Mouse (Mus musculus): ENCODE data around the gene Pbx4. TPM values are rescaled to one million over a fixed set of nuclear protein-coding genes. Genes with fewer than 3 reads are reported as not detected.

Pbx4 gene
- polyA plus RNA-seq (2015; fragmentation: Nextera tagmentation; extraction: Ambion mirVana): 54.7 and 55.3 TPM in 2 replicates

DNA sequence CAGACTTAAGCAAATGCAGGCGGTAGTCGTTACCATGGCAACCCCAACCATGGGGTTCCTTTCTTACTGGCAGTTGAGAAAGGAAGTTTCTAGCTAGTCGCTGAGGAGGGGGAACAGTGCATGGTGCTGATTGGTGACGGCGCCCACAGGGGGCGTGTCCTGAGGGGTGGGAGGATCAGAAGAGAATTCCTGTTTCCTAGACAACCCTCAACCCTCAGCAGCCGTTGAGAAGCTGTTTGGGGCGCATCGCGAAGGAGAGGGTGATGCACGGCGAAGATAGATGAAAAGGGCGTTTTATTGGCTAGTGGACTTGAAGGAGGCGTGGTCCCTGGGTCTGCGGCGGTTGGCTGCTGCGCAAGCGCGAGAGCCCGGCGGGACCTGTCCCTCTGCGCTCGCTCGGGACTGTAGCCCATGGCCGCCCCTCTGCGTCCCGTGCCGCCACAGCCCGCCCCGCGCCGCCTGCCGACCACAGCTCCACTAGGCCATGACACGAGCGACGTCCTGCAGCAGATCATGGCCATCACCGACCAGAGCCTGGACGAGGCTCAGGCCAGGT is at the start of gene Pbx4:
Gene Pbx4 (plus strand): TSS at position 194 of the 556 bp plus-strand sequence.
- ATAC-seq (replicated peaks): peak; percentile 99
- no peaks in the 10 kb centered on the region for H3K27me3 ChIP-seq
- peak within 1 kb of the TSS; percentile 78 for H3K9ac ChIP-seq (replicated peaks)
- peak within 1 kb of the TSS; percentile 86 for H3K4me2 ChIP-seq (replicated peaks)
- WGBS: under 1% methylated on average over 38 of the region's 38 CpGs
- peak within 1 kb of the TSS; percentile 74 for H3K4me3 ChIP-seq
- H3K4me1 ChIP-seq: peaks cover 22% of the 10 kb centered on the region
- H3K27ac ChIP-seq (replicated peaks): peak within 1 kb of the TSS; percentile 90
- H3K9me3 ChIP-seq: no peaks in the 10 kb centered on the region
- H3K36me3 ChIP-seq: peaks cover 10% of the 10 kb centered on the region; the same call in 1 of the 2 replicates

GRCm38 (mm10) chr8:69789105-69789504 is 43.2 kb upstream of the Pbx4 start:
- H3K27me3 ChIP-seq: no peaks in the 10 kb centered on the region
- WGBS: 90% methylated on average over 5 of the region's 5 CpGs
- ATAC-seq (replicated peaks): no peak
- H3K4me3 ChIP-seq: no peak overlapping the region
- H3K4me2 ChIP-seq (replicated peaks): no peak overlapping the region
- peaks cover 24% of the 10 kb centered on the region for H3K4me1 ChIP-seq
- H3K36me3 ChIP-seq: peaks cover 6% of the 10 kb centered on the region; the same call in 1 of the 2 replicates
- no peak overlapping the region for H3K27ac ChIP-seq (replicated peaks)
- no peak overlapping the region for H3K9ac ChIP-seq (replicated peaks)
- no peaks in the 10 kb centered on the region for H3K9me3 ChIP-seq

- peak overlapping the region; percentile 89 for H3K4me2 ChIP-seq (replicated peaks)
- H3K27ac ChIP-seq (replicated peaks): no peak overlapping the region
- H3K4me3 ChIP-seq: no peak overlapping the region
- H3K27me3 ChIP-seq: no peaks in the 10 kb centered on the region
- H3K9me3 ChIP-seq: no peaks in the 10 kb centered on the region
- WGBS: 68% methylated on average over 5 of the region's 5 CpGs
- no peak overlapping the region for H3K9ac ChIP-seq (replicated peaks)
- H3K36me3 ChIP-seq: peaks cover 10% of the 10 kb centered on the region; the same call in 1 of the 2 replicates
- no peak for ATAC-seq (replicated peaks)
- H3K4me1 ChIP-seq: peaks cover 24% of the 10 kb centered on the region
Observed at GRCm38 (mm10) chr8:69789731-69790130, 42.6 kb upstream of the Pbx4 start.

- 26% methylated on average over 11 of the region's 11 CpGs for WGBS
- Histone ChIP-seq H3K4me3 (peak overlapping the region; percentile 100), H3K4me2 (replicated peaks) (peak overlapping the region; percentile 89), H3K36me3 (peaks cover 17% of the 10 kb centered on the region), H3K27me3 (no peaks in the 10 kb centered on the region), H3K27ac (replicated peaks) (peak overlapping the region; percentile 80; the same call in 1 of the 2 replicates), H3K9me3 (no peaks in the 10 kb centered on the region), H3K9ac (replicated peaks) (peak overlapping the region; percentile 98; the same call in 1 of the 2 replicates), H3K4me1 (peaks cover 24% of the 10 kb centered on the region)
- ATAC-seq (replicated peaks): no peak; the same call in 1 of the 2 replicates
Observed at GRCm38 (mm10) chr8:69790364-69790763, 41.9 kb upstream of the Pbx4 start.

GRCm38 (mm10) chr8:69790773-69791367 is 41.4 kb upstream of the Pbx4 start, which contains the start of the genes Atp13a1 and Zfp866:
Gene Atp13a1, plus strand, starts transcription at chr8:69791163.
Gene Zfp866, minus strand, starts transcription at chr8:69791178.
- H3K27me3 ChIP-seq: no peaks in the 10 kb centered on the region
- peak within 1 kb of the TSS; percentile 98 for H3K9ac ChIP-seq (replicated peaks)
- ATAC-seq (replicated peaks): peak; percentile 94
- peaks cover 19% of the 10 kb centered on the region for H3K36me3 ChIP-seq
- peak within 1 kb of the TSS; percentile 89 for H3K4me2 ChIP-seq (replicated peaks)
- under 1% methylated on average over 38 of the region's 38 CpGs for WGBS
- peak within 1 kb of the TSS; percentile 100 for H3K4me3 ChIP-seq
- H3K4me1 ChIP-seq: peaks cover 24% of the 10 kb centered on the region
- peak within 1 kb of the TSS; percentile 80 for H3K27ac ChIP-seq (replicated peaks)
- no peaks in the 10 kb centered on the region for H3K9me3 ChIP-seq

DNA sequence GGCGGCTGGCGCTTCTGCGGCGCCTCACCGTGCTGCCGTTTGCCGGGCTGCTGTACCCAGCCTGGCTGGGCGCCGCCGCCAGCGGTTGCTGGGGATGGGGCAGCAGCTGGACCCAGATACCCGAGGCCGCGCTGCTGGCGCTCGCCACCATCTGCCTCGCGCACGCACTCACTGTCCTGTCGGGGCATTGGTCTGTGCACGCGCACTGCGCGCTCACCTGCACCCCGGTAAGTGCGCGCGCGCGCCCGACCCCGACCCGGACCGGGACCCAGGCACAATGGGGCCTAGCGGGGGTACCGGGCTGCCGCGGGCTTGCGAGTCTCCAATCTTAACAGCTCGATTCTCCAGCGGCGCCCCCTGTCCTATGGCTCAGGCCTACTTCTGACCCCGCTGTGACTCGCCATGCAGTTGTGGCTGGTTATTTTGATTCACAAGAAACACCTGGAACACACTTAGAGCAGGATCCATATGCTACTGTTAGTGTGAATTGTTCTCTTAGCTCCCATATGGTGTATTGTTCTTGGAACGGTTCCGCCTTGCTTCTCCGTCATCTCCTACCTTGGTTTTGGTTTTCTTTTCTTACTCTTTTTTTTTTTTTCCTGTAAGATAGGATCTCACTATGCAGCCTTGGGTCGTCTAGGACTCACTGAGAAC is 40.7 kb upstream of the Pbx4 start:
- Histone ChIP-seq H3K27ac (replicated peaks) (peak overlapping the region; percentile 80), H3K9me3 (no peaks in the 10 kb centered on the region), H3K9ac (replicated peaks) (peak overlapping the region; percentile 98), H3K4me2 (replicated peaks) (peak overlapping the region; percentile 89), H3K4me3 (peak overlapping the region; percentile 100), H3K4me1 (peaks cover 24% of the 10 kb centered on the region), H3K36me3 (peaks cover 24% of the 10 kb centered on the region), H3K27me3 (no peaks in the 10 kb centered on the region)
- peak; percentile 84 for ATAC-seq (replicated peaks)
- WGBS: under 1% methylated on average over 48 of the region's 48 CpGs

DNA sequence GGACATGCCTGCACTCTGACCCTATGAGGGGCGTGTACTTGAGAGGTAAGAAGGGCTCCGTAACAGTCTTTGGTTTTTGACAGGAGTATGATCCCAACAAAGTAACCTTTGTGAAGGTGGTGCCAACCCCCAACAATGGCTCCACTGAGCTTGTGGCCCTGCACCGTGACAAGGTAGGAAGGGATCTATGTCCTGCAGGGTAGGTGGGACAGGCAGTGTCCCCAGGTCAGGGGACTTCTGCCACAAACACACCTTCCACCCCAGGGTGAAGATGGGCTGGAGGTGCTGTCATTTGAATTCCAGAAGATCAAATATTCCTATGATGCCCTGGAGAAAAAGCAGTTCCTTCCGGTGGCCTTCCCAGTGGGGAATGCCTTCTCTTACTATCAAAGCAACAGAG is 38.6 kb upstream of the Pbx4 start:
- no peak for ATAC-seq (replicated peaks)
- H3K4me2 ChIP-seq (replicated peaks): no peak overlapping the region
- WGBS: 94% methylated on average over 4 of the region's 4 CpGs
- H3K4me1 ChIP-seq: peaks cover 24% of the 10 kb centered on the region
- H3K27ac ChIP-seq (replicated peaks): no peak overlapping the region
- H3K27me3 ChIP-seq: no peaks in the 10 kb centered on the region
- no peaks in the 10 kb centered on the region for H3K9me3 ChIP-seq
- H3K36me3 ChIP-seq: peaks cover 46% of the 10 kb centered on the region
- no peak overlapping the region for H3K9ac ChIP-seq (replicated peaks)
- H3K4me3 ChIP-seq: no peak overlapping the region

- H3K27me3 ChIP-seq: no peaks in the 10 kb centered on the region
- H3K27ac ChIP-seq (replicated peaks): no peak overlapping the region
- H3K9me3 ChIP-seq: no peaks in the 10 kb centered on the region
- no peak overlapping the region for H3K4me3 ChIP-seq
- WGBS: 92% methylated on average over 3 of the region's 3 CpGs
- peaks cover 50% of the 10 kb centered on the region for H3K36me3 ChIP-seq
- no peak overlapping the region for H3K4me2 ChIP-seq (replicated peaks)
- ATAC-seq (replicated peaks): no peak
- H3K9ac ChIP-seq (replicated peaks): no peak overlapping the region
- peaks cover 24% of the 10 kb centered on the region for H3K4me1 ChIP-seq
Observed at GRCm38 (mm10) chr8:69794096-69794495, 38.2 kb upstream of the Pbx4 start.

- Histone ChIP-seq H3K4me2 (replicated peaks) (no peak overlapping the region), H3K9ac (replicated peaks) (no peak overlapping the region), H3K36me3 (peaks cover 58% of the 10 kb centered on the region), H3K4me3 (no peak overlapping the region), H3K27ac (replicated peaks) (no peak overlapping the region), H3K4me1 (peaks cover 24% of the 10 kb centered on the region), H3K9me3 (no peaks in the 10 kb centered on the region), H3K27me3 (no peaks in the 10 kb centered on the region)
- no peak for ATAC-seq (replicated peaks)
- 94% methylated on average over 6 of the region's 6 CpGs for WGBS
Observed at GRCm38 (mm10) chr8:69794901-69795300, 37.4 kb upstream of the Pbx4 start.

DNA sequence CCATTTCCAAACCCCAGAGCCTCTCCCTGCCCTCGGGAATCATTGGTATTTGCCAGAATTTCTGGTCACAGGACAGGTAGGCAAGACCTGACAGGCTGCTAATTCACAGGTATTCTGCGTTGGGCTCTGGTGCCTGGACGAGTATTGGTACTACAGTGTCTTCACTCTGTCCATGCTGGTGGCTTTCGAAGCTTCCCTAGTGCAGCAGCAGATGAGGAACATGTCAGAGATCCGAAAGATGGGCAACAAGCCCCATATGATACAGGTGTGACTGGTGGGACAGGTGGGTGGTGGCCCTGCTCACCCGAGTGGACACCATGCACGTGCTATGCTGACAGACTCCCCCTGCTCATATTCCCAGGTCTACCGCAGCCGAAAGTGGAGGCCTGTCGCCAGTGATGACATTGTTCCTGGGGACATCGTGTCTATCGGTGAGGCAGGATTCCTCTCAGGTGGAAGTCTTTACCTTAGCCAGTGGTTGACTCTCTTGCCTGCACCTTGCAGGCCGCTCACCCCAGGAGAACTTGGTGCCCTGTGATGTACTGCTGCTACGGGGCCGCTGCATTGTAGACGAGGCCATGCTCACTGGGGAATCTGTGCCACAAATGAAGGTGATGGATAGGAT is 35.5 kb upstream of the Pbx4 start:
- no peak for ATAC-seq (replicated peaks)
- 95% methylated on average over 16 of the region's 16 CpGs for WGBS
- no peak overlapping the region for H3K4me2 ChIP-seq (replicated peaks)
- no peaks in the 10 kb centered on the region for H3K27me3 ChIP-seq
- H3K27ac ChIP-seq (replicated peaks): no peak overlapping the region
- H3K36me3 ChIP-seq: peaks cover 75% of the 10 kb centered on the region
- H3K9ac ChIP-seq (replicated peaks): no peak overlapping the region
- H3K9me3 ChIP-seq: no peaks in the 10 kb centered on the region
- H3K4me3 ChIP-seq: no peak overlapping the region
- H3K4me1 ChIP-seq: peaks cover 16% of the 10 kb centered on the region

DNA sequence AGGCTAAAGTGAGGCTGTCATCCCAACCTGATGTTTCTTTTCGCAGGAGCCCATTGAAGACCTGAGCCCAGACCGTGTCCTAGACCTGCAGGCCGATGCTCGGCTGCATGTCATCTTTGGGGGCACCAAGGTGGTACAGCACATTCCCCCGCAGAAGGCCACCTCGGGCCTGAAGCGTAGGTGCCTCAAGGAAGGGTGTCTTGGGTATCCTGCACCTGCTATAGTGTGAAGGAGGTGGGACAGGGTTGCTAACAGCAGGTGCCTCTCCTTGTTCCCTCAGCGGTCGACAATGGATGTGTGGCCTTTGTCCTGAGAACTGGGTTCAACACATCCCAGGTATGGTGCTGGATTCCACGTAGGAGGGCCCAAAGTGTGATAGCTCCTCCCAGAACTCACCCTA is 34.6 kb upstream of the Pbx4 start:
- Histone ChIP-seq H3K4me1 (peaks cover 7% of the 10 kb centered on the region), H3K4me2 (replicated peaks) (no peak overlapping the region), H3K27ac (replicated peaks) (no peak overlapping the region), H3K9ac (replicated peaks) (no peak overlapping the region), H3K27me3 (no peaks in the 10 kb centered on the region), H3K4me3 (no peak overlapping the region), H3K36me3 (peaks cover 83% of the 10 kb centered on the region), H3K9me3 (no peaks in the 10 kb centered on the region)
- no peak for ATAC-seq (replicated peaks)
- 93% methylated on average over 10 of the region's 10 CpGs for WGBS

DNA sequence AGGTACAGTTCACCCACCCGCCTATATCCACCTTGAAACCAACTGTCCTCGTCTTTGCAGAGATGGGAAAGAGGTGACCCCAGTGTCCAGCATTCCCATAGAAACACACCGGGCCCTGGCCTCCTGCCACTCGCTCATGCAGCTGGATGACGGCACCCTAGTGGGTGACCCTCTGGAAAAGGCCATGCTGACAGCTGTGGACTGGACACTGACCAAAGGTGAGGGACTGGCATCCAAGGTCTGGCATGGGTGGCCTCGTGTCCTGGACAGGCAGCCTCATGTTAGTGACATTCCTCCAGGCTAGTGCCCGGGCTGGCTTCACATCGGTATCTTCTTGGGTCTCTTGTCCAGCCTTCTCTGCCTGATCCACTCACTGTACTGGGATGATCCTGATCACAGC is 33.0 kb upstream of the Pbx4 start:
- Histone ChIP-seq H3K27me3 (no peaks in the 10 kb centered on the region), H3K4me1 (no peaks in the 10 kb centered on the region), H3K4me2 (replicated peaks) (no peak overlapping the region), H3K36me3 (peaks cover 92% of the 10 kb centered on the region), H3K4me3 (no peak overlapping the region), H3K9ac (replicated peaks) (no peak overlapping the region), H3K9me3 (no peaks in the 10 kb centered on the region), H3K27ac (replicated peaks) (no peak overlapping the region)
- 97% methylated on average over 8 of the region's 8 CpGs for WGBS
- ATAC-seq (replicated peaks): no peak
